Mouse (Mus musculus) stomach, embryonic 14.5 days (tissue): ENCODE data around the gene Wdr34. TPM values are rescaled to one million over a fixed set of nuclear protein-coding genes. Genes with fewer than 3 reads are reported as not detected.

Experiments used
- ATAC-seq: fragments of 200-750 bp; cut with Nextera tagmentation; 2 replicates; pipeline ENCODE4 v1.8.0; 2017; ENCODE audit warnings: low read depth, moderate TSS enrichment; ENCODE audit not compliant: insufficient number of reproducible peaks, insufficient read depth, low FRiP score
- H3K27ac ChIP-seq: fragments of 300-500 bp; sonication (generic); 2 replicates; pipeline ENCODE4 v1.5.1; 2014; ENCODE audit warnings: mild to moderate bottlenecking, low read length, moderate library complexity, mixed read lengths
- H3K27me3 ChIP-seq: fragments of 300-500 bp; sonication (generic); 2 replicates; pipeline ENCODE4 v1.6.1; 2014; ENCODE audit warnings: low read length, control low read depth, mixed read lengths; ENCODE audit not compliant: control insufficient read depth, insufficient read depth
- H3K36me3 ChIP-seq: fragments of 300-500 bp; sonication (generic); 2 replicates; pipeline ENCODE4 v1.6.1; 2014; ENCODE audit warnings: mild to moderate bottlenecking, control low read depth, low read length, moderate library complexity, mixed read lengths; ENCODE audit not compliant: control insufficient read depth, insufficient read depth
- H3K4me1 ChIP-seq: fragments of 300-500 bp; sonication (generic); 2 replicates; pipeline ENCODE4 v1.6.1; 2014; ENCODE audit warnings: low read length, control low read depth, mixed read lengths; ENCODE audit not compliant: control insufficient read depth, insufficient read depth
- H3K4me2 ChIP-seq: fragments of 300-500 bp; sonication (generic); replicated peaks from 2 replicates; pipeline ENCODE4 v1.6.1; 2014; ENCODE audit warnings: low read depth, low read length, control low read depth
- H3K4me3 ChIP-seq: fragments of 300-500 bp; sonication (generic); 2 replicates; pipeline ENCODE4 v1.5.1; 2014; ENCODE audit warnings: low read depth, low read length, control low read depth
- H3K9ac ChIP-seq: fragments of 300-500 bp; sonication (generic); replicated peaks from 2 replicates; pipeline ENCODE4 v1.6.1; 2014; ENCODE audit warnings: low read depth, mild to moderate bottlenecking, control low read depth, low read length, moderate library complexity, mixed read lengths
- H3K9me3 ChIP-seq: fragments of 300-500 bp; sonication (generic); 2 replicates; pipeline ENCODE4 v1.6.1; 2016; ENCODE audit warnings: low read depth, low read length, control low read depth; ENCODE audit not compliant: control insufficient read depth
- WGBS: fragments of 180-500 bp; shearing (Covaris S2); extraction: QIAGEN DNeasy Blood & Tissue Kit; methylation state at CpG from one replicate; pipeline ENCODE4 v1.1.7; 2014; 5-methylcytosine and 5-hydroxymethylcytosine counted together
- polyA plus RNA-seq: library from polyadenylated mRNA; unstranded; fragments of >200 nt; fragmentation: Nextera tagmentation; extraction: Ambion mirVana; gene quantifications from 2 replicates; pipeline ENCODE4 v1.2.1, GENCODE M21; 2014

Gene Wdr34
- polyA plus RNA-seq: 29.6 and 32.7 TPM in 2 replicates

- Histone ChIP-seq H3K4me3 (peak within 1 kb of the TSS; percentile 59), H3K27ac (peak within 1 kb of the TSS; percentile 93), H3K9ac (peak within 1 kb of the TSS; percentile 57), H3K27me3 (no peaks in the 10 kb centered on the region), H3K4me1 (no peaks in the 10 kb centered on the region), H3K4me2 (peak within 1 kb of the TSS; percentile 68), H3K9me3 (no peaks in the 10 kb centered on the region), H3K36me3 (no peaks in the 10 kb centered on the region)
- WGBS: 1% methylated on average over 54 of the region's 54 CpGs
- peak; percentile 92 for ATAC-seq
These were observed at the start of gene Wdr34 for GRCm38 (mm10) chr2:30048699-30049388. Gene Wdr34, minus strand, starts transcription at chr2:30048881.

- H3K4me1 ChIP-seq: peaks cover 9% of the 10 kb centered on the region; the same call in 1 of the 2 replicates
- peaks cover 22% of the 10 kb centered on the region for H3K36me3 ChIP-seq
- H3K27ac ChIP-seq: no peak overlapping the region
- no peak overlapping the region for H3K4me2 ChIP-seq
- no peak overlapping the region for H3K9ac ChIP-seq
- WGBS: 72% methylated on average over 2 of the region's 2 CpGs
- H3K4me3 ChIP-seq: no peak overlapping the region
- no peaks in the 10 kb centered on the region for H3K9me3 ChIP-seq
- no peak for ATAC-seq
- no peaks in the 10 kb centered on the region for H3K27me3 ChIP-seq
These were observed 47.3 kb upstream of the Wdr34 start for GRCm38 (mm10) chr2:30095882-30096527.

- Histone ChIP-seq H3K4me2 (peak overlapping the region; percentile 84), H3K27ac (peak overlapping the region; percentile 82), H3K9me3 (no peaks in the 10 kb centered on the region), H3K36me3 (peaks cover 21% of the 10 kb centered on the region), H3K4me1 (peaks cover 9% of the 10 kb centered on the region; the same call in 1 of the 2 replicates), H3K27me3 (no peaks in the 10 kb centered on the region), H3K4me3 (peak overlapping the region; percentile 63), H3K9ac (peak overlapping the region; percentile 38; the same call in 1 of the 2 replicates)
- 1% methylated on average over 13 of the region's 13 CpGs for WGBS
- ATAC-seq: no peak
These were observed 45.5 kb upstream of the Wdr34 start for GRCm38 (mm10) chr2:30094208-30094588.

GRCm38 (mm10) chr2:30093471-30094207 is 45.0 kb upstream of the Wdr34 start, which contains the start of gene Zdhhc12:
Gene Zdhhc12, minus strand, starts transcription at chr2:30093648.
- Histone ChIP-seq H3K27ac (peak within 1 kb of the TSS; percentile 82), H3K4me2 (peak within 1 kb of the TSS; percentile 84), H3K27me3 (no peaks in the 10 kb centered on the region), H3K9me3 (no peaks in the 10 kb centered on the region), H3K36me3 (peaks cover 15% of the 10 kb centered on the region; the same call in 1 of the 2 replicates), H3K4me1 (peaks cover 9% of the 10 kb centered on the region; the same call in 1 of the 2 replicates), H3K9ac (peak within 1 kb of the TSS; percentile 47), H3K4me3 (peak within 1 kb of the TSS; percentile 63)
- ATAC-seq: peak; percentile 98
- under 1% methylated on average over 50 of the region's 51 CpGs for WGBS

GRCm38 (mm10) chr2:30092280-30092918 is 43.7 kb upstream of the Wdr34 start:
- H3K27ac ChIP-seq: no peak overlapping the region
- H3K4me3 ChIP-seq: peak overlapping the region; percentile 63; the same call in 1 of the 2 replicates
- H3K36me3 ChIP-seq: peaks cover 10% of the 10 kb centered on the region; the same call in 1 of the 2 replicates
- peak overlapping the region; percentile 84 for H3K4me2 ChIP-seq
- no peak overlapping the region for H3K9ac ChIP-seq
- H3K9me3 ChIP-seq: no peaks in the 10 kb centered on the region
- no peak for ATAC-seq
- peaks cover 9% of the 10 kb centered on the region; the same call in 1 of the 2 replicates for H3K4me1 ChIP-seq
- 47% methylated on average over 6 of the region's 6 CpGs for whole genome bisulfite sequencing
- no peaks in the 10 kb centered on the region for H3K27me3 ChIP-seq

GRCm38 (mm10) chr2:30091521-30091920 is 42.8 kb upstream of the Wdr34 start:
- Histone ChIP-seq H3K27ac (no peak overlapping the region), H3K4me2 (no peak overlapping the region), H3K9me3 (no peaks in the 10 kb centered on the region), H3K4me1 (peaks cover 9% of the 10 kb centered on the region; the same call in 1 of the 2 replicates), H3K27me3 (no peaks in the 10 kb centered on the region), H3K4me3 (no peak overlapping the region), H3K9ac (no peak overlapping the region), H3K36me3 (peaks cover 10% of the 10 kb centered on the region; the same call in 1 of the 2 replicates)
- no peak for ATAC-seq
- WGBS: 94% methylated on average over 12 of the region's 12 CpGs

GRCm38 (mm10) chr2:30087310-30087709 is 38.6 kb upstream of the Wdr34 start:
- ATAC-seq: no peak
- Histone ChIP-seq H3K27me3 (no peaks in the 10 kb centered on the region), H3K27ac (no peak overlapping the region), H3K4me3 (no peak overlapping the region), H3K4me2 (no peak overlapping the region), H3K9me3 (no peaks in the 10 kb centered on the region), H3K36me3 (peaks cover 10% of the 10 kb centered on the region; the same call in 1 of the 2 replicates), H3K9ac (no peak overlapping the region), H3K4me1 (no peaks in the 10 kb centered on the region; the same call in 1 of the 2 replicates)
- WGBS: 93% methylated on average over 4 of the region's 4 CpGs
